Mouse (Mus musculus): ENCODE measurements around the gene Cyp2w1.
A peak's percentile ranks its signal among the peaks of the same experiment; 100 is the strongest.
"Not testable (repeated sequence)": the region's sequence is repeated elsewhere in the genome, so short reads cannot be mapped to it uniquely, and the experiment has no call there.

Cyp2w1 gene

DNA sequence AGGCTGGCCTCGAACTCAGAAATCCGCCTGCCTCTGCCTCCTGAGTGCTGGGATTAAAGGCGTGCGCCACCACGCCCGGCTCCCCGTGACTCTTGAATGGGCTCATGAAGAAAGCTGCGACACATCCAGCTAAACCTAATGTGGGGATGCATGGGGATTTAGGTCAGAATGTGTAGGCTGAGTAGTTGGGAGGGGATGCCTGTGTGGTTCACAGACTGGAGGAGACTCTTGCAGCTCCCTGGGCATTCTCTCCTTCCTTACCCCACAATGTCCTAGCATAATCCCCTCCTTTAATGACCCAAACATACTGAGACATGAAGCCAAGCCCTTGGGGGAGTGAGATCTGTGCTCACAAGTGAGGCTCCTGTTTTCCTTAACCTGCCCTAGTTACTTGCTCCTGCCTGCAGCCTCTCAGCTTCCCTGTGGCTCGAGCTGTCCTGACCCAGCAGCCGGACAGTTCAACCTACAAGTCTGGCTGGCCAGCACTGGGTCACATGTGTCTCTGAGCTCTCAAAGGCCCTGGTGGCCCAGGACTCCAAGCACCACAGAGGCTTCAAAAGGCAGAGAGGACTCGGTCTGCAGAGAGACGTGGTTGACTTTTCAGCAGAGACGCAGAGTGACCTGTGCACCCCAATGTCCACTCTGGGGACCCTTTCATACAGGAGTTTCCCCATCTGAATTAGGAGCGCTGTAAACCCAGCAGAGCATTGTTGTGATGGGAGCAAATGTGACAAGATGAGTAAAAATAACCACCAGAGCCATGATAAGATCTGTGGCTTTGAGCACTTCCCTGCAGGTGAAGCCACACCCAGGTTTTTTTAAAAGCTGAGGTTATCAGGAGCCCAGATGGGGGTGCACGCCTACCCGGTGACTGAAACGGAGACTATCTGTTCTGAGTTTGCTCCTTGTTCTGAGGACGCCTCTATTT is 29.4 kb downstream of the Cyp2w1 start:
- DNase-seq (ENCODE audit: inconsistent age in 2 of 2, low spot score in 1 of 2) = peak in 1 of 2 experiments; percentile 57

DNA sequence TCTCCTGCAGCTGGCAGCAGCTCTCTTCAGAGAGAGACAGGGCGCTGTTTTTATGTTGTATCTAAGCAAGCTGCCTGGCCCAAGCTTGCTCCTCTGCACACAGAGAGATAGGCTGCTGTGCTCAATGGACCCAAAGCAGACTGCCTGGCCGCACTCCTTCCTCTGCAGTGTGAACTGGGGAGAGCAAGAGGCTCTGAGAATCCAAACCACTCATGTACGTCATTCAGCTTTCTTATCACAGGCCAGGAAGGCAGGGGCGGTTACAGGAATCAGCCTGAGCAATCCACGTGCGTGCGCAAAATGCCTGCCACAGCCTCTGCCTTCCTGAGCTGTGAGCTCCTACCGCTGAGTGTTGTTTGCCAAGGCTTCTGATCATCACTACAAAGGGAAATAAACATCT is 30.3 kb downstream of the Cyp2w1 start:
- DNase-seq (ENCODE audit: inconsistent age in 2 of 2, low spot score in 1 of 2) = peak; percentile 64 to 80

DNA sequence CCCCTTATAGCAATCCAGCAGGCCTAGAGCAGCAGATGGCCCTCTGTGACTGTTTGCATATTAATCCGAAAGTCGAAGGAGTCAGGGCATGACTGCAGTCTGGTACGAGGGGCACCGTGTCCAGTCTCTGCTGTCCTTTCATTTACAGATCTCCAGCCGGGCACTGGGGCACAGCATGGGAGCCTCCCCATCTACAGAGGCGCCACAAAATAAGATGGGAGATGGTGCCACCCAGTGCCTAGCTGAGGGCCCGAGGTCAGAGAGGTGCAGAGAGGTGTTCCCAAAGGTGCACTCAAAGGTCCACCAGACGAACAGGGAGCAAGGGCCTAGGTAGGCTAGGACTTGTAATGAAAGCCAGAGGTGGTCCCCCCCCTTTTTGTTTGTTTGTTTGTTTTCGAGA is 30.8 kb downstream of the Cyp2w1 start:
- DNase-seq (ENCODE audit: inconsistent age in 2 of 2, low spot score in 1 of 2) = no peak

DNA sequence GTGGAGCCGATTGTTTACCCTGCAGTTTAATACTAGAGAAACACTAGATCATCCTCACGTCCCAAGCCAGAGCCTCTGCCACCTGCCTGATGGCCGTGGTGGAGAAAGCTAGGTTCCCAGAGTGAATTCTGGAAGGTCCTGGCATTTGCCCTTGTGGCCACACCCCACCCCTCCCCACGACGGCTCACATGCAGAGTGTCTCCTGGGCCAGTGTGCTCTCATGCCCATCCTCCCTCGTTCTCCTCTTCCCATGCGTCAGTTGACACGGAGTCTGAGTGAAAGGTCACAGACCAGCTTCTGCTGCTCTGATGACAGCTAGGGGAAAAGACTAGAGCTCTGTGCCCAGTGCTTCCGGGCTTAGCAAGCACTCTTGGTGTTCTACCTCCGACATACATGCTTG is 32.1 kb downstream of the Cyp2w1 start:
- peak; percentile 75 to 84 for DNase-seq (ENCODE audit: inconsistent age in 2 of 2, low spot score in 1 of 2)

DNA sequence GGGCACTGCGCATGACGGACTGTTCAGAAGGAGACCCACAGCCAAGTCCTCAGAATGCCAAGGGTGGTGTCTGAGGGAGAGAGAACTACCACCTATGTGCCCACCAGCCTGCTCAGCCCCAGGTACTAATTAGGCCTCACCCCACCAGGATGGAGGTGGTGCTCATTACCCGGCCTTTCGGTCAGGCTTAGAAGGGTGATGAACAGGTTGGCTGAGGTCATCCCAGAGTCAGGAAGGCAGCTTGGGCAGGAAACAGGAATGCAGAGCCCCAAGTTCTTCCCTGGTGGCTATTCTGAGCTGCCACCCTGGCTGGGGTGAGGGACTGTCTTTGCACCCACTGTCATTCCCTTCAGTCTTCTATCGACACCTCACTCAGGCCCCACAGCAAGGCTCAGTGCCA is 33.6 kb downstream of the Cyp2w1 start:
- DNase-seq (ENCODE audit: inconsistent age in 2 of 2, low spot score in 1 of 2) = no peak

DNA sequence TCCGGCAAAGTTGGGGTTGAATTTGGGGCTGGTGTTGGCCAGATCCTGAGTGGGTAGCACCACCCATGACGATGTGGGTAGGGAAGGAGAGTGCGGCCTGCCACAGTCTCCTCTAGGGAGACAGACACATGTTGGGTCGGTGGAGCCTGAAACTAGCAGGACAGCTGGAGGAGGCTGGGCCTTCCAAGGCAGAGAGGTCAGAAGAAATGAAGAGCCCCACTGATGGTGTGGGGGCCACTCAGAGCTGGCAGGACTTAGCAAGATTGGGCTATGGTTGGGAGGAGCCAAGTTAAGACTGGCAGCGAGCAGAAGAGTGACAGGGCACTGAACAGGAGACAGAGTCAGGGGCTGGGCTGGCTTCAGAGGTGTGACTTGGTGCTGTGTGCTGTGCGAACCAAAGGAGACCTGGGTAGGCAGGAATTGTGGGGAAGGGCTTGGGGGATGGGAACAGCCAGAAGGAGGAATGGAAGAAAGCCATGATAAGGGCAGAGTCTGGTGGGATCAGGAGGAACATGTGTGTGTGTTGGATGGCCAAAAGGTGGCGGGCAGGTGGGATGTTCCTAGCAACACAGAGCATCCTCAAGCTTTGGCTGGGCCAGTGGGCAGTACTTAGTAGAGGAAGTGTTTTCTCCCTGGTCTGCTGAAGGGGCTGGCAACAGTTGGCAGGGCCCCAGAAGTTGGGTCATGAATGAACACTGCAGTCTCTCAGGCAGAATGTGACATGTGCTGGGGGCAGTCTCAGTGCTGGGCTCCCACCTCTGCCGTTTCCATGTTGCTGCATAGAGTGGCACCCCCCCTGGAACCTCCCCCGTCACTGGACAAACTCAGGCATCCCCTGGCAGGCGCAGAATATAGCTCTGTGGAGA is 35.1 kb downstream of the Cyp2w1 start:
- DNase-seq (ENCODE audit: inconsistent age in 2 of 2, low spot score in 1 of 2) = peak in 1 of 2 experiments; percentile 52

DNA sequence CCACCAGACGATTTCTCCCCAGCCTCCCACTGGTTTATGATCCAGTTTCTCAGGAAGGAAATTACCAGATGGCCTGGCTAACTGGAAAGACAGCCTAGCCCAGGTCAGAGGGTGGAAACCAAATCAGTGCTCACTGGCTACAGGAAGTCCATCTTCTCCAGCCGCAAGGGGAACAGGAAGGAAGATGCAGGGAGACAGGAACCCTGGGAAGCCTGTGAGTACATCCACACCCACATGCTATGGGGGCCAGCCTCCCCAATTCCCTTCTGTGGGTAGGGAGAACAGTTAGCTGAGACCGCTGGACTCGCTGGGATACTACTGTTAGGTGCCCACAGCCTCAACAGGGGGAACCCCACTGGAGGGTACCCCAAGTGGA is 35.8 kb downstream of the Cyp2w1 start:
- DNase-seq (ENCODE audit: inconsistent age in 2 of 2, low spot score in 1 of 2) = peak in 1 of 2 experiments; percentile 69

DNA sequence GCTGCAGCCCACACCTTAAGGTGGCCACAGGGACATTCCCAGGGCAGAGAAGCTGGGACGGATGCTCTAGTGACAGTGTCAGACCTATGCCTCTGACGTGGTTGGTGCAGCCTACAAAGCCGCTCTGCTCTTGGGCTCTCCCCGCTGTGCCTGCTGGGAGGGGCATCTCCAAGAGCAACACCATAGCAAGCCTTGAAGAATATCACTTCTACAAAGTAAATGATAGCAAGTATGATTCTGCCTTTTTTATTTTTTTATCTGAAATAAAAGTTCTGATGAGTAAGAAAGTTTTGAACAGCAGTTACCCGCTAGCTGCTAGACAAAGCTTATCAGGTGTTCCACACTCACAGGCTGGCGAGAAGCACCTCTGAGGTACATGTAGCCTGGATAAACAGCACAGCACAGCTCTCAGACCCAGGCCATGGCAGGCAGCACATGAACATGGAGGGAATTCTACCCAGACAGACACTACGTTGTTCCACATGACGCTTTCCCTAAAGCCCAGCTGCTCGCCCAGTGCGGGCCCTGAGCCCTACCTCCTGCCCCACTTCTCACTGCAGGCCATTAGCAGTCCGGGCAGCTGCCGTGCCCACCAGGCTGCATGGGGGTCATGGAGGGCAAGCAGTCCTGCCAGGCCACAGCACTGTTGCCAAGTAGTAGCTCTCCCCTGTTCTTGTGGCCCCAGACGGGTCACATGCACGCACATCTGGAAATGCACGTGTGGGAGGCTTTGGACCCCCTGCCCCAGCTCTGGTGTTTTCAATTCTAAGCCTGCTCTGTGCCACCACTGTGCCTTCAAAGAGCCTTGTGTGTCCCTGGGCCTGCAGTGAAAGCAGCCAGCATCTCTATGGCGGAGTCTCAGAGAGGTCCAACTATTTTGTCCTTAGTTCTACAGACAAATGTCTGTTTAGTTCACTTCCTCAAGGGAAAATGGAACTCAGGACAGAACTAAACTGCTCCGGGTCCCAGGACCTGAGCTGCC is 36.6 kb downstream of the Cyp2w1 start:
- DNase-seq (ENCODE audit: inconsistent age in 2 of 2, low spot score in 1 of 2) = peak in 1 of 2 experiments; percentile 56

DNA sequence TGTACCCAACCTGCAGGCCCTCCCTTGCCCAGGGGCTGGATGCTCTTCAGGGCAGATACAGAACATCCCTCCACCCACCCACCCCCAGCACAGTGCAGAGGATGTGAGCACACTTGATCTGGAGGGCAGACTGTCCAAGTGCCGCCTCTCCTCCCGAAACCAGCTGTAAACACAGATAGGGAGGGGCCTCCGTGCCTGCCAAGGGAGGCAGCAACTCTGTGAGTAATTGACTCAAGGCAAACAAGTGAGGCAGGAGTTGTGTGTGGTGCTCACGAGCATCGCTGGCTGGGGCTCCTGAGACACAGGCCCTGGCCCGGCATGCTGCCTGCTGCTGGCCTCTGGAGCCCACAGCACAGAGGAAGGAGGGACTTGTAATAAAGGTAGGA is 37.3 kb downstream of the Cyp2w1 start:
- peak; percentile 65 to 84 for DNase-seq (ENCODE audit: inconsistent age in 2 of 2, low spot score in 1 of 2)

DNA sequence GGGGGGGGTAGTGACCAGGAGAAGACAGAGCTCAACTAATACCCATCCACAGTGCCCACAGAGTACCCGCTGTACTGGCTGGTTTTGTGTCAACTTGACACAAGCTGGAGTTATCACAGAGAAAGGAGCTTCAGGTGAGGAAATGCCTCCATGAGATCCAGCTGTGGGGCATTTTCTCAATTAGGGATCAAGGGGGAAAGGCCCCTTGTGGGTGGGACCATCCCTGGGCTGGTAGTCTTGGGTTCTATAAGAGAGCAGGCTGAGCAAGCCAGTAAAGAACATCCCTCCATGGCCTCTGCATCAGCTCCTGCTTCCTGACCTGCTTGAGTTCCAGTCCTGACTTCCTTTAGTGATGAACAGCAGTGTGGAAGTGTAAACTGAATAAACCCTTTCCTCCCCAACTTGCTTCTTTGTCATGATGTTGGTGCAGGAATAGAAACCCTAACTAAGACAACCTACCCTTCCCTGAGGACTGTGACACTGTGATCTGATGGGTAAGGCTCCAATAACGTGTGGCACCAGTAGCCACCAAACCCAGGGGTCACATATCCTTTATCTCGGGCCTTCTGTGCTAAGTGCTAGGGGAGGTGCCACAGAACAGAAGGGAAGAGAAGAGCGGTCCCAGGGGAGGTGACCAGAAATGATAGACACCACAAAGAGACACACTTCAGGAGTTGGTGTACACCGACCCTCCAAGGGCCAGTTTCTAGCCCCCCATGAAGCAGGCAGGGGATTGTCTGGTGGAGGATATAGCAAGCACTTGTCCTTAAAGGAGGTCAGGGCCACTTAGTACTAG is 38.1 kb downstream of the Cyp2w1 start:
- not testable (repeated sequence) for DNase-seq (ENCODE audit: inconsistent age in 2 of 2, low spot score in 1 of 2)

DNA sequence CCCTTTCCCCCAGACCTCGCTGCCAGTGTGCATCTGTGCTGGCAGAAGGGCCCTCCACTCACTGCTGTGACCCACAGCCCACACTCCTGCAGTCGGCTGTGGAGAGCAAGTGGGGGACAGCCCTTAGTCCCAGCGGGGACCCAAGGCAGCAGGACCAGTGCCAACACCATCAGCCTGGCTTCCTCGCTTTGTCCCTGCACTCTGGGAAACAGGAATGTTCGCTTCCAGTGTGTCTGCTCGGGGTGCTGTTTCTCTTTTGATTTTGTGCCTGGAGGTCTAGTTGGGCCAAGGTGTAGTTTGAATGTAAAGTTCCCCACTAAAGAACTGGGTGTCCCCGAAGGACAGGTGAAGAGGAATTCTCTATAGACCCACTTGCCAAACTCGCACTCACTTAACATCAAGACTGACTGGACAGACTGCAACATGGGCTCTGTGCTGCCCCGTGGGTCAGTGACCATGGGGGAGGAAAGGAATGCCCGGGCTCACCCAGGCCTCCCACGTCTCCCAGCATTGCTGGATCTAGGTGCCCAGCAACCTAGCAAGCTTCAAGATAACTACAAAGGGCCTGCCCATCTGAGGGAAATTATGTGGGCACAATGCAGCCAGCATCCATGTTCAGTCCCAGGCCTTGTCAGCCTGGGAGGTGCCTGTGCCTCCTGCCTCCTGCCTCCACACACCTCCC is 39.0 kb downstream of the Cyp2w1 start:
- no peak for DNase-seq (ENCODE audit: inconsistent age in 2 of 2, low spot score in 1 of 2)

DNA sequence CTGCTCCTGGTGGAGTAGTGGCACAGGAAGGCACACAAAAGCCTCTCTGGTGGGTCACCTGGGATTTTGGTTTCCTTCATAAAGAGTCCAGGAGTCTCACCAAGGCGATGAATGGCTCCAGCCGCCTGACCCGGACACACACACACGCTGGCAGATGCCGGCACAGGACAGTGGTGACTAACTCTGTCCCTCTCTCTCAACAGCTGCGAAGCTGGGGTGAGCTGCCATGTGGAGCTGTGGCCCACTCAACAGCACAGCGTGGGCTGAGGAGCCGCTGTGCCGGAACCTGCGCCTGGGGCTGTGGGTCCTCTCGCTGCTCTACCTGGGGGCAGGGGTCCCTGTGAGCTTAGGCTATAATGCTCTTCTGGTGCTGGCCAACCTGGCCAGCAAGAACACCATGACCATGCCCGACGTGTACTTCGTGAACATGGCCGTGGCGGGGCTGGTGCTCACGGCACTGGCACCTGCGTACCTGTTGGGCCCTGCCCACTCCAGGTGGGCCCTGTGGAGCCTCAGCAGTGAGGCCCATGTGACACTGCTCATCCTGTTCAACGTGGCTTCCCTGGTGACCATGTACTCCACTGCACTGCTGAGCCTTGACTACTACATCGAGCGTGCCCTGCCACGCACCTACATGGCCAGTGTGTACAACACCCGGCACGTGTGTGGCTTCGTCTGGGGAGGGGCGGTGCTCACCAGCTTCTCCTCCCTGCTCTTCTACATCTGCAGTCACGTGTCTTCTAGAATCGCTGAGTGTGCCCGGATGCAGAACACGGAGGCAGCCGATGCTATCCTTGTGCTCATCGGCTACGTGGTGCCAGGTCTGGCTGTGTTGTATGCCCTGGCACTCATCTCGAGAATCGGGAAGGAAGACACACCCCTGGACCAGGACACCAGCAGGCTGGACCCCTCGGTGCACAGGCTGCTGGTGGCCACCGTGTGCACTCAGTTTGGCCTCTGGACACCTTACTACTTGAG is 40.1 kb downstream of the Cyp2w1 start:
- no peak for DNase-seq (ENCODE audit: inconsistent age in 2 of 2, low spot score in 1 of 2)

DNA sequence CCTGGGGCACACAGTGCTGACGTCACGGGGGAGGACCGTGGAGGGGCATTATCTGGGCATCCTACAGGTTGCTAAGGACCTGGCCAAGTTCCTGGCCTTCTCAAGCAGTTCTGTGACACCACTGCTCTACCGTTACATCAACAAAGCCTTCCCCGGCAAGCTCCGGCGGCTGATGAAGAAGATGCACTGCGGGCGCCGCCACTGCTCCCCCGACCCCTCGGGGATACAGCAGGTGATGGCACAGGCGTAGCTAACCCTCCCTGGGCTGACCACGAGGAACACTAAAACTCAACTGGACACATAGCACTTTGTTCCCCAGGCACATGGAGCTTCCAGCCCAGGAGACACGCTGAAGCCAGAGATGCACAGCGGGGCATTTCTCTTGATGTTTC is 40.8 kb downstream of the Cyp2w1 start:
- DNase-seq (ENCODE audit: inconsistent age in 2 of 2, low spot score in 1 of 2) = no peak

DNA sequence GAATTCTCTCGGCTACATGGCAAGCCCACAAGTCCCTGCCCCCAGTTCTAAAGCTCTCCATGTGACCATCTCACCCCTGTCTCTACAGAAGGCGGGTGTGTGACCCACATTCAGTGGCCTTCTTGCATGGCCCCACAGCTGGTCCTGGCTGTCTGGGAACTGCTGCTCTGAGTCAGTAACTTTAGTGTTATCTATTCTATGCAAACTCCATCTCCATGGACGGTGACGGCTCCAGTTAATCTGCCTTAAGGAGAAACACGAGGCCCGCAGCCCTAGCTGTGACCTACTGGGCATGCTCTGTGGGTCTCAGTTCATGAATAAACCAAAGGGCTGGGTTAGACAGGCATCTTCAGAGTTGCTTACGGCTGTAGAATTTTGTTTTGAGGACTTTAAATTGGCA is 42.0 kb downstream of the Cyp2w1 start:
- no peak for DNase-seq (ENCODE audit: inconsistent age in 2 of 2, low spot score in 1 of 2)

DNA sequence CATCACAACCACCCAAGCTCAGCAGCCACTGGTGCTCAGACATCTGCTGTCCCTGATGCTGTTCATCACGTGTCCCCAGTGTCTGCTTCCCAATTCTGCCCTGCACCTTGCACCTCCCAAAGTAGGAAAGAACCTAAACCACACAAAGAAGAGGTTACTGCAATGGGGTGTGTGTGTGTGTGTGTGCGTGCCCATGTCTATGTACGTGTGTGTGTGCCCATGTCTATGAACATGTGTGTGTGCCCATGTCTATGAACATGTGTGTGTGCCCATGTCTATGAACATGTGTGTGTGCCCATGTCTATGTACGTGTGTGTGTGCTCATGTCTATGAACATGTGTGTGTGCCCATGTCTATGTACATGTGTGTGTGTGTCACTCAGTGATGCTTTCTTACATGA is 43.1 kb downstream of the Cyp2w1 start:
- DNase-seq (ENCODE audit: inconsistent age in 2 of 2, low spot score in 1 of 2) = no peak

DNA sequence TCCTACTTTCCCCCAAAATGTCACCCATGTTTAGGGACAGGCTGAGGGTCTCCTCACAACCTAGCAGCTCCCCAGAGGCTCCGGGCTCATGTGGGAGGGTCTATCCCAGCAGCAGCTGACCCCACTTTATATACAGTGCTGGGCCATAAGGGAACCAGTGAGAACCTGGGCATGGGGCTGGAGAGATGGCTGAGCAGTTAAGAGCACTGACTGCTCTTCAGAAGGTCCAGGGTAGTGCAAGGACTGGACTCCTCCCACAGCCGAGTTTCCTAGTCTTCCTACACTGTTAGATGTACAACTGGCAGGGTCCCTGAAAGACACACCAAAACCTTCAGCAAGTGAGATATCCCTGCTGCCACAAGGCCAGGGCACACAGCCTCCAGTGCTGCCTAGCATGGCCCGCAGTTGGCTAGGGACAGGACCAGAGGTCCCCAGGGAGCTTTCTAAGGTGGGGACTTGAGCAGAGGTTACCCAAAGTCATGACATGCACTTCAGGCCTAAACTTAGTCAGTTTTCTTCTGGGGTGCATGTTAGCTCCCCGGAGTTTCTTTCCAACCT is 45.0 kb downstream of the Cyp2w1 start:
- DNase-seq (ENCODE audit: inconsistent age in 2 of 2, low spot score in 1 of 2) = peak in 1 of 2 experiments; percentile 33

DNA sequence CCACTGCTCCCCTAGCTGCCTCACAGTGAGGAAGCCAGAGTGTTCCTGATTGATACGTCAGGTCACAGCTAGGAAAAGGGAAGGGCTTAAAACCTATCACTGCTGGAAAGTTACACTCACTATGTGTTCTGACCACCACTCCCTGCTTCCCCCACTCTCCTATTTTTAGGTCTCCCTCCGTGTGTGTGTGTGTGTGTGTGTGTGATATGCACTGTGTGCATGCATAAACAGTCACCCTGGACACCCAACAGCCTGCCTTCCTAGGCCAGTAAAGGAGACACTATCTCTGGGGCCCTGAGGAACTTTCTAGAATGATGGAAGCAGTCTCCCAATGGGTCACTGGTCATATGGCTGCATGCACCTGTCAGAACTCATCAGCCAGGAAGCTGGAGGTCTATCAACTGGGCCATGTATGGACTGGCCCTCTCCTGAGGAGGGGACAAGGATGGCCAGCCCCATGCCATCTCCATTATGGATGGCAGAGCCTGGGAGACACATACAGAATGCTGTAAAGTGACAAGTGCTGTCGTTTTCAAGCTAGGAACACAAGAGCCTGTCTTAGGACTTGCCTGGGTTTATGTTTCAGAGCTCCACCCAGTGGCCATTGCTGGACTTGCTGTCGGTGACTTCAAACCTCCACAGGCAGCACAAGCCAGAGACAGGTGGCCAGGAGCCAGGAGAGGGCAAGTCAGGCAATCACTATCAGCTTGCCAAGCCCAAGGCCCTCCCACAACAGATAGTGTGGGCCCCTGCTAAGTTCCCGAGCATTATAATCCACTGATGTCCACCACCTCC is 45.7 kb downstream of the Cyp2w1 start:
- DNase-seq (ENCODE audit: inconsistent age in 2 of 2, low spot score in 1 of 2) = peak; percentile 91 to 97
